Mouse (Mus musculus) erythroid progenitor cell, adult 5-6 weeks (primary cell): ENCODE measurements around the gene Gm28041. TPM values are rescaled to one million over a fixed set of nuclear protein-coding genes. Genes with fewer than 3 reads are reported as not detected.

ENCODE experiments used
- total RNA-seq, 2 experiments: library from RNA; stranded (forward) in 1 of 2; stranded (reverse) in 1 of 2; fragments of 150-400 nt in 1 of 2; fragments of 186-747, 209-891 nt in 1 of 2; gene quantifications; 2 replicates each; pipeline versions ENCODE4 v1.2.3 to v1.2.4; 2015 to 2017; ENCODE audit warnings: low replicate concordance in 2 of 2

Gm28041 gene
- total RNA-seq, 2 experiments from 2014 or later, result not detected

Other genes starting within 250 kb of the Gm28041 start
- 3.2 and 5.0 TPM in 2 replicates for gene Rsl1, start 202.6 kb downstream of the Gm28041 start, total RNA-seq (2015; ENCODE audit: low replicate concordance)
- gene Rsl1, start 202.6 kb downstream of the Gm28041 start, total RNA-seq (2017; ENCODE audit: low replicate concordance), result 2.2 TPM in 1 of 2 replicates, not detected in the other
- 4.6 TPM in 1 of 2 replicates, not detected in the other for gene Zfp455, start 181.2 kb downstream of the Gm28041 start, total RNA-seq (2015; ENCODE audit: low replicate concordance)
- 0.90 and 1.3 TPM in 2 replicates for gene Zfp455, start 181.2 kb downstream of the Gm28041 start, total RNA-seq (2017; ENCODE audit: low replicate concordance)
- gene Zfp458, start 97.3 kb downstream of the Gm28041 start, total RNA-seq (2015; ENCODE audit: low replicate concordance), result 0.36 and 0.42 TPM in 2 replicates
- 0.38 and 0.77 TPM in 2 replicates for gene Zfp458, start 97.3 kb downstream of the Gm28041 start, total RNA-seq (2017; ENCODE audit: low replicate concordance)
- not detected in 2 replicates for gene Zfp457, start 69.2 kb downstream of the Gm28041 start, total RNA-seq (2015; ENCODE audit: low replicate concordance)
- gene Zfp457, start 69.2 kb downstream of the Gm28041 start, total RNA-seq (2017; ENCODE audit: low replicate concordance), result 1.4 TPM in 1 of 2 replicates, not detected in the other
- gene Zfp595, start 43.2 kb downstream of the Gm28041 start, total RNA-seq (2015; ENCODE audit: low replicate concordance), result 3.4 and 6.5 TPM in 2 replicates
- gene Zfp595, start 43.2 kb downstream of the Gm28041 start, total RNA-seq (2017; ENCODE audit: low replicate concordance), result 4.2 and 4.6 TPM in 2 replicates
- 11.7 TPM in 1 of 2 replicates, not detected in the other for gene Gm28044, start 15.2 kb downstream of the Gm28041 start, total RNA-seq (2015; ENCODE audit: low replicate concordance)
- not detected in 2 replicates for gene Gm28044, start 15.2 kb downstream of the Gm28041 start, total RNA-seq (2017; ENCODE audit: low replicate concordance)
- gene Zfp953, start 15.1 kb downstream of the Gm28041 start, total RNA-seq (2015; ENCODE audit: low replicate concordance), result 0.84 and 4.7 TPM in 2 replicates
- 4.5 and 5.8 TPM in 2 replicates for gene Zfp953, start 15.1 kb downstream of the Gm28041 start, total RNA-seq (2017; ENCODE audit: low replicate concordance)
- 1.4 TPM in 1 of 2 replicates, not detected in the other for gene Zfp456, start 77 bp upstream of the Gm28041 start, total RNA-seq (2015; ENCODE audit: low replicate concordance)
- 4.7 TPM in 1 of 2 replicates, not detected in the other for gene Zfp456, start 77 bp upstream of the Gm28041 start, total RNA-seq (2017; ENCODE audit: low replicate concordance)
- gene Zfp429, start 24.1 kb upstream of the Gm28041 start, total RNA-seq (2015; ENCODE audit: low replicate concordance), result not detected in 2 replicates
- gene Zfp429, start 24.1 kb upstream of the Gm28041 start, total RNA-seq (2017; ENCODE audit: low replicate concordance), result 4.0 TPM in 1 of 2 replicates, not detected in the other
- not detected in 2 replicates for gene Zfp459, start 45.7 kb upstream of the Gm28041 start, total RNA-seq (2015; ENCODE audit: low replicate concordance)
- 0.13 TPM in 1 of 2 replicates, not detected in the other for gene Zfp459, start 45.7 kb upstream of the Gm28041 start, total RNA-seq (2017; ENCODE audit: low replicate concordance)
- 0.84 and 7.2 TPM in 2 replicates for gene Zfp874a, start 75.9 kb upstream of the Gm28041 start, total RNA-seq (2015; ENCODE audit: low replicate concordance)
- 3.4 and 4.9 TPM in 2 replicates for gene Zfp874a, start 75.9 kb upstream of the Gm28041 start, total RNA-seq (2017; ENCODE audit: low replicate concordance)
- gene Zfp874b, start 108.5 kb upstream of the Gm28041 start, total RNA-seq (2015; ENCODE audit: low replicate concordance), result 2.9 and 7.1 TPM in 2 replicates
- 4.6 and 5.7 TPM in 2 replicates for gene Zfp874b, start 108.5 kb upstream of the Gm28041 start, total RNA-seq (2017; ENCODE audit: low replicate concordance)
- gene Zfp58, start 124.8 kb upstream of the Gm28041 start, total RNA-seq (2015; ENCODE audit: low replicate concordance), result 3.2 and 5.0 TPM in 2 replicates
- gene Zfp58, start 124.8 kb upstream of the Gm28041 start, total RNA-seq (2017; ENCODE audit: low replicate concordance), result 1.8 TPM in 1 of 2 replicates, not detected in the other
- gene Gm26965, start 150.4 kb upstream of the Gm28041 start, total RNA-seq (2015; ENCODE audit: low replicate concordance), result not detected in 2 replicates
- gene Gm26965, start 150.4 kb upstream of the Gm28041 start, total RNA-seq (2017; ENCODE audit: low replicate concordance), result not detected in 2 replicates
- gene Zfp87, start 150.4 kb upstream of the Gm28041 start, total RNA-seq (2015; ENCODE audit: low replicate concordance), result 5.0 and 11.3 TPM in 2 replicates
- 2.0 and 6.7 TPM in 2 replicates for gene Zfp87, start 150.4 kb upstream of the Gm28041 start, total RNA-seq (2017; ENCODE audit: low replicate concordance)
- gene Zfp748, start 178.1 kb upstream of the Gm28041 start, total RNA-seq (2015; ENCODE audit: low replicate concordance), result 5.8 and 9.2 TPM in 2 replicates
- gene Zfp748, start 178.1 kb upstream of the Gm28041 start, total RNA-seq (2017; ENCODE audit: low replicate concordance), result 4.2 and 7.1 TPM in 2 replicates
- gene Zfp729b, start 234.0 kb upstream of the Gm28041 start, total RNA-seq (2015; ENCODE audit: low replicate concordance), result 4.2 and 6.5 TPM in 2 replicates
- gene Zfp729b, start 234.0 kb upstream of the Gm28041 start, total RNA-seq (2017; ENCODE audit: low replicate concordance), result 3.0 and 5.1 TPM in 2 replicates